Mouse (Mus musculus) c-Kit-negative CD71-positive TER-119-positive erythroid progenitor cells, embryonic 14.5 days (primary cell): ENCODE results near the gene Tbcb.
"Not testable (repeated sequence)": the region's sequence is repeated elsewhere in the genome, so short reads cannot be mapped to it uniquely, and the experiment has no call there.

ENCODE experiments used
- DNase-seq: peaks from one replicate; pipeline ENCODE4 v3.0.0-alpha.2; 2013; ENCODE audit warnings: low read depth, low spot score

Gene Tbcb

GRCm38 (mm10) chr7:30222205-30222604 lies 9.9 kb downstream of the Tbcb start:
- no peak for DNase-seq

GRCm38 (mm10) chr7:30221433-30221832 lies 10.6 kb downstream of the Tbcb start:
- no peak for DNase-seq

DNA sequence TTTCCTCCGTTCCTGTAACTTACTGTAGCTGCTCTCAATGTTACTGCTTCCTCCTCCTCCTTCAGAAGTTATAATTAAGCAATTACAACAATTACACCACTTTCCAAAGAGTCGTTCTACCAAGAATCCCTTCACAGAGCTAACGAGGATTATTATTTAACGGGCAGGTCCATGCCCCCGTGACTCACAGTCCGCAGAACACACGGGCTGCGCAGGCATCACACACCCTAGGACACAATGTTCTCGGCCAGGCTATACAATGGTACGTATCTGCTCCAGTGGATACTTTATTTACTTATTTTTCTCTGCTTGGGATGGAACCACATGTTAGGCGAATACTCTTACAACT lies 12.1 kb downstream of the Tbcb start:
- no peak for DNase-seq

GRCm38 (mm10) chr7:30219293-30220007 lies 12.6 kb downstream of the Tbcb start:
- DNase-seq: no peak

DNA sequence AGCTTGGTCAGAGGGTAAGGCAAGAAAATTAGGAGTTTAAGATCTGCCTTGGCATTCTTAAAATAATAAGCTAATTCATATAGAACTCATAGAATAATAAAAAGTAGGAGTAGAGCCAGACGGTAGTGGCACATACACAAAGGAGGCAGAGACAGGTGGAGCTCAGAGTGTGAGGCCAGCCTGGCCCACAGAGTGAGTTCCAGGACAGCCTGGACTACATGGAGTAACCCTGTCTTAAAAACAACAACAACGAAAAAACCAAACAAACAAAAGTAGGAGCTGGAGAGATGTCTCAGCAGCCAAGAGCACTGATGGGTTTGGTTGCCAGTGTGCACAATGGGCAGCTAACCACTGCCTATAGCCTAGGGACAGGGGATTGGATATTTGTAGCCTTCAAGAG lies 14.8 kb downstream of the Tbcb start:
- DNase-seq: no peak

DNA sequence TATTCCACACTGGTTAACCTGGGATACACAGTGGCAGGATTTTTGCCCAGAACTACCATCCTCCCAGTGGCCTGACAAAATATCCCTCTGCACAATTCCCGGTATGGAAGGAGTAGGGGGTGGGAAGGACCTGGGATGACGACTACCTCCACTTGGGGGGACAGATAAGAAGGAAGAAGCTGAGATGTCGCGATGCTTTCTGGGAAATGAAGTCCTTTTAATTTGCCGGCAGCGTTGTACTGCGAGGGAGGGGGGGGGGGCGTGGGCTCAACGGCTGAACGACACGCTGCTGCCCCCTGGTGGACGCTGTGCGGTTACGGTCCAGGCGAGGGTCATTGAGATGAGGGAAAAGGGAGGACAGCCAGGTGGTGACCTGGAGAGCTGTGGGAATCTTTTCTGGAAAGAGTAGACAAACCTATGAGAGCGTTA lies 15.3 kb downstream of the Tbcb start:
- DNase-seq: peak; percentile 56

DNA sequence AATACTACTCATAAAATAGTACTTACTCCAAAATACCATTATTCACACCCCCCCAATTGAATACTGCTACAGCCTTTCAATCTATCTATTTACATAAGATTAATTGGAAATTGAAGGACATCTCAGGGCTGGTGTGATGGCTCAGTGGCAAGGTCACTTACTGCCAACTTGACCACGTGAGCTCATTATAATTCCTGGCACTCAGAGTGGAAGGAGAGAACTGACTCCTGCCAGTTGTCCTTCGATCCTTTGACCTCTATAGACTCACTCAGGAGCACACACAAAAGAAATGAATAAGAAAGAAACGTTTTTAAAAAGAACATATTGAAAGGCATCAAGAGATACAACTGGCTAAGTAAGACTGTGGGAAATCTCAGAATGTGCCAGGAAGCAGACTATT lies 16.2 kb downstream of the Tbcb start:
- DNase-seq: no peak

DNA sequence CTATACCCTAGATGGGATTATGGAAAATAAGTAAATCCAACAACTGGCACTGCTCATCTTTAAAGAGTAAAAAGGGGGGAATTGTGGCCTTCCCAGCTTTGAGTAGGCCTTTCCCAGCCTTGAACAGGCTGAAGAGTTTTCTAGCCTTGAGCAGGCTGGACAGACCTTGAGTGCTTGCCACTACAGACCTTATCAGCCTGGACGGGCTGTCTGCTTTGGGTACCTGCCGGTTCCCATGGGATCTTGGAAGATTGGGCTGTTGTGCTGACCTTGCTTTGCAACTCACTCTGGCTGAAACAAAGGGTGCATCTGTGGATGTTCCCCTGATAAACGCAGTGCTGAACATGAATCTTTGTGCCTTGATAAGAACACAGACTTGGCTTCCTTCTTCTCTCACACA lies 18.2 kb downstream of the Tbcb start:
- DNase-seq: no peak

DNA sequence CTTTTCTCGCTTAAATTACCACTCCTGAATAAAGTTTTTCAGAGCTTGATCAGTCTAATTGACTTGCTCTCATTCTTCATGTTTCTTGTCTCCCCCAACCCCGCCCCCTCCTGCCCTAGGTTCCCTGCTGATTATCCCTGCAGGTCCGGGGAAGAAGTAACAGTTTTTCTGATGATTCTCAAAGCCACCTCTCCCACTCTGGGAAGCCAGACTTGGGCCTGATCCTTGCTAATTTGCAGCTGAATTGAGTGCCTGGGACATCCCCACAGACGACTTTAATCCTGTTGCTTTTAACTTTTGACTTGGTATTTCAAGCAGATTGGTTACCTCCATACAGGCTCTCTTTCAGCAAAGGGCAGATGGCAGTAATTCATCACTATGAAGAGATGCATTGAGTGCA lies 21.0 kb downstream of the Tbcb start:
- no peak for DNase-seq

GRCm38 (mm10) chr7:30206364-30206763 lies 25.7 kb downstream of the Tbcb start:
- not testable (repeated sequence) for DNase-seq

DNA sequence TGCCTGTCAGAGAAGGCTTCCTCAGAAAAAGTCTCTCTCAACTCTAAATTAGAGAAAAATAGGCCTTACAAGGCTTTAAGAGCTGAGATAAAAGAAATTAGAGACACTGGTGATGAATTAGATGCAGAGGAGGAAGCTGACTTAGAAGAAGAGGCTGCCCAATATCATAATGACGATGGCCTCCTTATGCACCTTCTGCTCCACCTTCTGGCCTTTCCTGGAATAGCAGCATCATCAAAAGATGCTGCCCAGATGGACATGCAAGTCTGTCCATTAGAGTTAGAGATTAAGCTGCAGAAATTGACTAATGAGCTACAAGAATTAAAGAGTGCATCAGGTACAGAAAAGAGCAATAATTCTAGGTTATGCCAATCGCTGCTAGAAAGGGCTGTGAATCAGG lies 26.7 kb downstream of the Tbcb start:
- DNase-seq: peak; percentile 49

DNA sequence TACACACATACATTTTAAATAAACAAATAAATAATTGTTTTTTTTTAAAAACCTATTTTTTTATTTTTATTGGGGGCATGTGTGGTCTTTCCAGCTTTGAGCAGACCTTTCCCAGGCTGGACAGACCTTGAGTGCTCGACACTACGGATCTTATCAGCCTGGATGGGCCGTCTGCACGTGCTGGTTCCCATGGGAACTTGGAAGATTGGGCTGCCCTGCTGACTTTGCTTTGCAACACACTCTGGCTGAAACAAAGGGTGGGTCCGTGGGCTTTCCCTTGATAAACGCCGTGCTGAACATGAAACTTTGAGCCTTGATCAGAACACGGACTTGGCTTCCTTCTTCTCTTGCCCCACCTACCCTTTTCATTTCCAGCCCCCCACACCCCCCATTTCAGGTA lies 27.7 kb downstream of the Tbcb start:
- DNase-seq: no peak

GRCm38 (mm10) chr7:30202895-30203690 lies 29.0 kb downstream of the Tbcb start:
- DNase-seq: no peak

- DNase-seq: not testable (repeated sequence)
Measured at GRCm38 (mm10) chr7:30200661-30201060, 31.4 kb downstream of the Tbcb start.

DNA sequence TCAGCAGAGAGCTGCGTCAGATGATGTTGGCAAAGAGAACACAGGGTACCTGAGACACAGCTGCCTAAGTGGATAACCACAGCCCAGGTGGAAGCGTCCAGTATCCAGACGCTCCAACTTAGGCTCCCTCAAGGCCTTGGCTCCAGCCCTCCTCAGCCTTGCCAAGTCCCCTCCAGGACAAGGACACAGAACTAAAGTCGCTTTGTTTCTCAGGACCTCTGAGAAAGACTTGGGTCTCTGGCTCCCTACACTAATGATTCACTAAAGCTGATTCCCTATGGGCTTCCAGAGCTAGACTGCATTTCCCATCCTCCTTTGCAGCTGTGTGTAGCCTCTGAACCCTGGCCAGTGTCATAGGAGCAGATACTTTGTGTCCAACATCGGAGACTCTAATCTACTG lies 31.9 kb downstream of the Tbcb start:
- no peak for DNase-seq

DNA sequence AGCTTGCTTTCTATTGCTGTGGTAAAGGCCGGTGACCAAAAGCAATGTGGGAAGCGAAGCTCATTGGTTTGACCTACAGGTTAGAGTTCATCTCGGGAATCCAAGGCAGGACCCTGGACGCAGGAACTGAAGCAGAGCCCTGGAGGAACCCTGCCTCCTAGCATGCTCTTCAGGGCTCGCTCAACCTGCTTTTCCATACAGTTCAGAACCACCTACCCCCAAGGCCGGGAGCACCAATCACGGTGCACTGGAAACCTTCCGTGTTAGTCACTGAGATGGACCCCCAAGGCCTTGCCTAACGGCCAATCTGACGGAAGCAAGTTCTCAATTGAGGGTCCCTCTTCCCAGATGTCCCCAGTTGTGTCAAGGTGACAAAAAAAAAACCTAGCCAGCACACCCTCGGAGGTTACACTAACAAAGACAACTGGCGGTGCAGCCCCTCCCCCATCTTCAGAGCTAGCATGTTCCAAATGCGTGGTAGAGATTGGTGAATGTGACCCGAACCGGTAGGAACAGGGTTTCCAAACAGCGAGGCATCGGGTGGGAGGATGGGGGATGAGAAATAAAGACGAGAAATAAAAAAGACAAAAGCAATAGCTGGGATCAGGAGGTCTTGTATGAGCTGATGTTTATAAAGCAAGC lies 32.5 kb downstream of the Tbcb start:
- DNase-seq: no peak

- DNase-seq: peak; percentile 64
Measured at GRCm38 (mm10) chr7:30198481-30198971, 33.5 kb downstream of the Tbcb start, which contains the start of gene Capns1. TSS of gene Capns1 (minus strand) at chr7:30198811.

GRCm38 (mm10) chr7:30197592-30198129 lies 34.4 kb downstream of the Tbcb start:
- DNase-seq: no peak

GRCm38 (mm10) chr7:30196171-30196570 lies 35.9 kb downstream of the Tbcb start:
- no peak for DNase-seq

DNA sequence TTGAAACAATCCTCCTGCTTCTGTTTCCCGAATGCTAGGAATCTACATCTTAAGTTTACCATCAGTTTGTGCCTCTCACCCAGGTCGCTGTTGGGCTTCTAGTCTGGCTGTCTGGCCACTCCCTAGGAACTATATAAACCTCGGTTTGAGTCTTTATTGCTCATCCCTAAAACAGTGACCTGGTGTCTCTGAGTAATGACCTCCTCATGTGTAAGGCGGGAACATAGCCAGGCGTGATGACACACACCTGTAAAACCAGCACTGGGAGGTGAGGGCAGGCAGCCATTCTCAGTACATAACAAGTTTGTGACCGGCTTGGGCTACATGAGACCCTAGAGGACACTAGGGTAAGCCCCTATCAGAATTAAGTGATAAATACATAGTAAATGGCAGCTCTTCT lies 36.6 kb downstream of the Tbcb start:
- no peak for DNase-seq

DNA sequence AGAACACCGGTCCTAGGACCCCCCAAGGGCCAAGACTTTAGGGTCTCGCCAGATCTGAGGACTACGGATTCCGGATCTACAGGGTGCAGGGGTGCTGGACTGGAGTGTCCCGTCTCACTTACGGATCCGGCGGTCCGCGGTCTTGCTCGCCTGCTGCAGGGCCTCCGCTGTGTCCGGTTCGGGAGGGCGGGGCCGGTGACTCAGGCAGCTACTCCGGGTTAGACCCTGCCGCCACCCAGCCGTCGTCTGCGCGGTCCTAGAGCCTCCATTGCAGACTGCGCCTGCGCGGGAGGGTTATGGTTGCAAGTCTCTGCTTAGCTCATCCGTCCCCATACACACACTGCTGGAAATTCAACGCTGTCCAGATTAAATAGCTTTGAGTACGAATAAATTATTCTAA lies 37.2 kb downstream of the Tbcb start:
- DNase-seq: peak; percentile 89
